Comparison of ENCODE assay signal across 13 mouse cellular contexts in genomic region chr9:68402176-68402845, GRCm38 (mm10).
A peak's percentile ranks its signal among the peaks of the same experiment; 100 is the strongest.
DNase-seq lines count a peak whose midpoint lies in the region; ATAC-seq lines count a peak whose summit lies in the region.
"Had no signal": no experiment of that assay in that cellular context is flagged by ENCODE, and none has a peak within 500 bp of the region (broad histone marks: within the 10 kb centered on the region; RNA-seq: fewer than 3 reads in every experiment).

No protein-coding gene starts in this region.

- DNase-seq in heart, adult 11 months: peak; percentile 95
- DNase-seq in testis, postnatal 10 days (ENCODE audit: low spot score): peak; percentile 42
- DNase-seq in testis, postnatal 14 days (ENCODE audit: low spot score): no peak
- DNase-seq in left cerebral cortex, postnatal 10 days (ENCODE audit: extremely low spot score in 1 of 2, low spot score in 2 of 2): peak; percentile 16 to 31
- no peak for DNase-seq in gastrocnemius, adult 8-10 months (ENCODE audit: low spot score in 2 of 2)
- no peak for DNase-seq in spleen, postnatal 4 days (ENCODE audit: low spot score in 2 of 2)
- DNase-seq in urinary bladder, postnatal 36 days (ENCODE audit: low spot score in 2 of 2): no peak
- DNase-seq: thymus, postnatal 25 days had no signal

- no peak overlapping the region for H3K9ac ChIP-seq in heart, embryonic 12.5 days
- H3K9ac ChIP-seq: liver, embryonic 14.5 days had no signal

- no peaks in the 10 kb centered on the region for H3K9me3 ChIP-seq in heart, embryonic 12.5 days (replicated peaks)
- H3K9me3 ChIP-seq: hindbrain, embryonic 10.5 days had no signal

- H3K27ac ChIP-seq in heart, embryonic 12.5 days (ENCODE audit: poor library complexity, severe bottlenecking): no peak overlapping the region
- H3K27ac ChIP-seq: hindbrain, embryonic 10.5 days; kidney, postnatal 0 days; liver, embryonic 14.5 days had no signal

- no peaks in the 10 kb centered on the region; the same call in 1 of the 2 replicates for H3K27me3 ChIP-seq in heart, embryonic 12.5 days (replicated peaks)

- 68% methylated on average over 8 of the region's 8 CpGs for WGBS in heart, embryonic 12.5 days

- intact Hi-C loops in left cerebral cortex, postnatal 10 days (cut with DNase I): no loop called here

- ATAC-seq in heart, embryonic 12.5 days (ENCODE audit: insufficient number of reproducible peaks, low FRiP score): no peak

- H3K4me2 ChIP-seq in heart, embryonic 12.5 days: no peak overlapping the region

- no peaks in the 10 kb centered on the region for H3K36me3 ChIP-seq in heart, embryonic 12.5 days
- H3K36me3 ChIP-seq: hindbrain, embryonic 10.5 days had no signal

- H3K4me3 ChIP-seq in heart, embryonic 12.5 days: no peak overlapping the region
- H3K4me3 ChIP-seq: hindbrain, embryonic 10.5 days; myocyte had no signal

- H3K4me1 ChIP-seq in heart, embryonic 12.5 days (replicated peaks): peaks cover 7% of the 10 kb centered on the region

Comparison
In these comparisons a context has a peak if more than half of its experiments do, and no peak if none do; other contexts are left out.
1. DNase-seq: peak in heart, adult 11 months (single experiment), testis, postnatal 10 days (single experiment) and left cerebral cortex, postnatal 10 days (2 of 2); none in testis, postnatal 14 days (single experiment), gastrocnemius, adult 8-10 months (0 of 2), spleen, postnatal 4 days (0 of 2) and urinary bladder, postnatal 36 days (0 of 2).